Mouse (Mus musculus) right cerebral cortex, postnatal 4 days (tissue): ENCODE data around the gene Olfr847.

Experiments
- DNase-seq: peaks from one replicate; pipeline ENCODE4 v3.0.0-alpha.2; 2022

Olfr847 gene

GRCm38 (mm10) chr9:19378569-19378968 lies at the start of gene Olfr847:
Gene Olfr847, minus strand, starts transcription at chr9:19378669.
- no peak for DNase-seq

- no peak for DNase-seq
Measured at GRCm38 (mm10) chr9:19363905-19364304, 14.6 kb downstream of the Olfr847 start, which contains the start of gene Olfr846. Gene Olfr846, minus strand, starts transcription at chr9:19364005.

- DNase-seq: no peak
Measured at GRCm38 (mm10) chr9:19336157-19336556, 42.3 kb downstream of the Olfr847 start, which contains the start of gene Olfr845. Gene Olfr845, plus strand, starts transcription at chr9:19336457.
